Mouse (Mus musculus) thymus, postnatal 25 days (tissue): ENCODE measurements at regions not wholly inside any gene's neighbourhood (a gene's known extent, or its start where the extent isn't known, plus 50 kb on each side); places are given as distances from the start of the nearest gene placed in this dataset.

Source experiments
- DNase-seq: peaks from one replicate; pipeline ENCODE4 v3.0.0; 2022

- no peak for DNase-seq
These were observed 135.3 kb downstream of the Cd83 start for GRCm38 (mm10) chr13:43919781-43920420.

GRCm38 (mm10) chr13:43930081-43930981 is 145.8 kb downstream of the Cd83 start:
- DNase-seq, result no peak

- no peak for DNase-seq
These were observed 148.4 kb downstream of the Cd83 start for GRCm38 (mm10) chr13:43932946-43933345.

GRCm38 (mm10) chr13:43935284-43935683 is 150.7 kb downstream of the Cd83 start:
- no peak for DNase-seq

- no peak for DNase-seq
These were observed 151.9 kb downstream of the Cd83 start for GRCm38 (mm10) chr13:43936504-43936903.

- no peak for DNase-seq
These were observed 154.0 kb downstream of the Cd83 start for GRCm38 (mm10) chr13:43938611-43939010.

GRCm38 (mm10) chr13:43939375-43939774 is 154.8 kb downstream of the Cd83 start:
- no peak for DNase-seq

- no peak for DNase-seq
These were observed 157.2 kb downstream of the Cd83 start for GRCm38 (mm10) chr13:43941731-43942130.

- no peak for DNase-seq
These were observed 164.0 kb downstream of the Cd83 start for GRCm38 (mm10) chr13:43948606-43949005.

- no peak for DNase-seq
These were observed 165.4 kb downstream of the Cd83 start for GRCm38 (mm10) chr13:43949740-43950643.

- DNase-seq, result no peak
These were observed 167.9 kb downstream of the Cd83 start for GRCm38 (mm10) chr13:43952491-43952890.

GRCm38 (mm10) chr13:43952972-43953592 is 168.5 kb downstream of the Cd83 start:
- DNase-seq, result no peak

- no peak for DNase-seq
These were observed 170.3 kb downstream of the Cd83 start for GRCm38 (mm10) chr13:43954714-43955393.

GRCm38 (mm10) chr13:43957046-43957445 is 172.5 kb downstream of the Cd83 start:
- DNase-seq, result no peak

GRCm38 (mm10) chr13:43959121-43959572 is 174.6 kb downstream of the Cd83 start:
- peak; percentile 36 for DNase-seq

- peak; percentile 42 for DNase-seq
These were observed 176.6 kb downstream of the Cd83 start for GRCm38 (mm10) chr13:43961047-43961690.

GRCm38 (mm10) chr13:43961987-43962386 is 177.4 kb downstream of the Cd83 start:
- DNase-seq, result peak; percentile 70

GRCm38 (mm10) chr13:43963321-43963720 is 178.7 kb downstream of the Cd83 start:
- no peak for DNase-seq

- no peak for DNase-seq
These were observed 180.8 kb downstream of the Cd83 start for GRCm38 (mm10) chr13:43965256-43965905.

- DNase-seq, result no peak
These were observed 182.9 kb downstream of the Cd83 start for GRCm38 (mm10) chr13:43967516-43967915.

- no peak for DNase-seq
These were observed 188.3 kb downstream of the Cd83 start for GRCm38 (mm10) chr13:43972906-43973305.
